Mouse (Mus musculus): Measurements from ENCODE around the gene Asic2. TPM values are rescaled to one million over a fixed set of nuclear protein-coding genes. Genes with fewer than 3 reads are reported as not detected.

The Asic2 gene
- polyA plus RNA-seq, 1 experiment from 2014 or later: 12.4 TPM

GRCm38 (mm10) chr11:80902664-80903063 is 1065.6 kb downstream of the Asic2 start:
- no peaks in the 10 kb centered on the region for H3K27me3 ChIP-seq (ENCODE audit: control insufficient read depth, insufficient read depth, low read length)
- no peaks in the 10 kb centered on the region for H3K4me1 ChIP-seq (replicated peaks; ENCODE audit: control insufficient read depth, insufficient read depth, low read length)
- no peak overlapping the region for H3K9ac ChIP-seq
- H3K9me3 ChIP-seq (ENCODE audit: control insufficient read depth, low read length): no peaks in the 10 kb centered on the region
- ATAC-seq (ENCODE audit: low FRiP score): no peak
- WGBS: 57% methylated on average over 7 of the region's 7 CpGs
- no peak overlapping the region for H3K27ac ChIP-seq
- H3K4me3 ChIP-seq (replicated peaks; ENCODE audit: low read length): no peak overlapping the region
- DNase-seq (ENCODE audit: low spot score): no peak
- no peak overlapping the region for H3K4me2 ChIP-seq (replicated peaks)
- H3K36me3 ChIP-seq (replicated peaks; ENCODE audit: control insufficient read depth, insufficient read depth): no peaks in the 10 kb centered on the region

- ATAC-seq (ENCODE audit: low FRiP score) (no peak), DNase-seq (ENCODE audit: low spot score) (no peak)
- Histone ChIP-seq H3K9ac (no peak overlapping the region), H3K4me3 (replicated peaks; ENCODE audit: low read length) (no peak overlapping the region), H3K27ac (no peak overlapping the region), H3K36me3 (replicated peaks; ENCODE audit: control insufficient read depth, insufficient read depth) (no peaks in the 10 kb centered on the region), H3K4me2 (replicated peaks) (no peak overlapping the region), H3K4me1 (replicated peaks; ENCODE audit: control insufficient read depth, insufficient read depth, low read length) (no peaks in the 10 kb centered on the region), H3K27me3 (ENCODE audit: control insufficient read depth, insufficient read depth, low read length) (no peaks in the 10 kb centered on the region), H3K9me3 (ENCODE audit: control insufficient read depth, low read length) (no peaks in the 10 kb centered on the region)
- WGBS: 95% methylated on average over 4 of the region's 4 CpGs
These were observed 1067.7 kb downstream of the Asic2 start for GRCm38 (mm10) chr11:80900555-80900954.

DNA sequence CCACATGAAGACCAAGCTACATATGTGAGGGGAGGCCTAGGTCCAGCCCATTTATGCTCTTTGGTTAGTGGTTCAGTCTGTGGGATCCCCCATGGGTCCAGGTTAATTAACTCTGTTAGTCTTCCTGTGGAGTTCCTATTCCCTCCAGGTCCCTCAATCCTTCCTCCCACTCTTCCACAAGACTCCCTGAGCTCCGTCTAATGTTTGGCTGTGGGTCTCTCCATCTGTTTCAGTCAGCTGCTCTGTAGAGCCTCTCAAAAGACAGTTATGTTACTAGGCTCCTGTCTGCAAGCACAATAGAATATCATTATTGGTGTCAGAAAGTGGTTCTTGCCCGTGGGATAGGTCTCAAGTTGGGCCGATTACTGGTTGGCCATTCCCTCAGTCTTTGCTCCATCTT is 1072.4 kb downstream of the Asic2 start:
- no peak for ATAC-seq (ENCODE audit: low FRiP score)
- Histone ChIP-seq H3K4me2 (replicated peaks) (no peak overlapping the region), H3K27ac (no peak overlapping the region), H3K4me3 (replicated peaks; ENCODE audit: low read length) (no peak overlapping the region), H3K4me1 (replicated peaks; ENCODE audit: control insufficient read depth, insufficient read depth, low read length) (no peaks in the 10 kb centered on the region), H3K9me3 (ENCODE audit: control insufficient read depth, low read length) (no peaks in the 10 kb centered on the region), H3K36me3 (replicated peaks; ENCODE audit: control insufficient read depth, insufficient read depth) (no peaks in the 10 kb centered on the region), H3K9ac (no peak overlapping the region), H3K27me3 (ENCODE audit: control insufficient read depth, insufficient read depth, low read length) (no peaks in the 10 kb centered on the region)
- WGBS: 96% methylated on average over 3 of the region's 3 CpGs
- no peak for DNase-seq (ENCODE audit: low spot score)

GRCm38 (mm10) chr11:80889336-80890063 is 1078.8 kb downstream of the Asic2 start:
- Histone ChIP-seq H3K4me1 (replicated peaks; ENCODE audit: control insufficient read depth, insufficient read depth, low read length) (no peaks in the 10 kb centered on the region), H3K4me3 (replicated peaks; ENCODE audit: low read length) (no peak overlapping the region), H3K9ac (no peak overlapping the region), H3K4me2 (replicated peaks) (no peak overlapping the region), H3K9me3 (ENCODE audit: control insufficient read depth, low read length) (no peaks in the 10 kb centered on the region), H3K27me3 (ENCODE audit: control insufficient read depth, insufficient read depth, low read length) (no peaks in the 10 kb centered on the region), H3K27ac (no peak overlapping the region), H3K36me3 (replicated peaks; ENCODE audit: control insufficient read depth, insufficient read depth) (no peaks in the 10 kb centered on the region)
- DNase-seq (ENCODE audit: low spot score) (no peak), ATAC-seq (ENCODE audit: low FRiP score) (no peak)
- WGBS: 12% methylated on average over 7 of the region's 7 CpGs

GRCm38 (mm10) chr11:80887021-80887420 is 1081.2 kb downstream of the Asic2 start:
- H3K9ac ChIP-seq: no peak overlapping the region
- H3K9me3 ChIP-seq (ENCODE audit: control insufficient read depth, low read length): no peaks in the 10 kb centered on the region
- WGBS: 61% methylated on average over 3 of the region's 3 CpGs
- no peak for ATAC-seq (ENCODE audit: low FRiP score)
- H3K4me3 ChIP-seq (replicated peaks; ENCODE audit: low read length): no peak overlapping the region
- H3K27ac ChIP-seq: no peak overlapping the region
- H3K4me2 ChIP-seq (replicated peaks): no peak overlapping the region
- DNase-seq (ENCODE audit: low spot score): no peak
- no peaks in the 10 kb centered on the region for H3K4me1 ChIP-seq (replicated peaks; ENCODE audit: control insufficient read depth, insufficient read depth, low read length)
- no peaks in the 10 kb centered on the region for H3K36me3 ChIP-seq (replicated peaks; ENCODE audit: control insufficient read depth, insufficient read depth)
- no peaks in the 10 kb centered on the region for H3K27me3 ChIP-seq (ENCODE audit: control insufficient read depth, insufficient read depth, low read length)

- 85% methylated on average over 7 of the region's 7 CpGs for WGBS
- Histone ChIP-seq H3K4me3 (replicated peaks; ENCODE audit: low read length) (no peak overlapping the region), H3K27me3 (ENCODE audit: control insufficient read depth, insufficient read depth, low read length) (no peaks in the 10 kb centered on the region), H3K9ac (no peak overlapping the region), H3K4me1 (replicated peaks; ENCODE audit: control insufficient read depth, insufficient read depth, low read length) (no peaks in the 10 kb centered on the region), H3K36me3 (replicated peaks; ENCODE audit: control insufficient read depth, insufficient read depth) (no peaks in the 10 kb centered on the region), H3K4me2 (replicated peaks) (no peak overlapping the region), H3K9me3 (ENCODE audit: control insufficient read depth, low read length) (no peaks in the 10 kb centered on the region), H3K27ac (no peak overlapping the region)
- ATAC-seq (ENCODE audit: low FRiP score) (no peak), DNase-seq (ENCODE audit: low spot score) (no peak)
These were observed 1081.9 kb downstream of the Asic2 start for GRCm38 (mm10) chr11:80886365-80886764.

GRCm38 (mm10) chr11:80884521-80885231 is 1083.6 kb downstream of the Asic2 start:
- H3K4me2 ChIP-seq (replicated peaks): no peak overlapping the region
- no peaks in the 10 kb centered on the region for H3K27me3 ChIP-seq (ENCODE audit: control insufficient read depth, insufficient read depth, low read length)
- H3K27ac ChIP-seq: no peak overlapping the region
- no peaks in the 10 kb centered on the region for H3K9me3 ChIP-seq (ENCODE audit: control insufficient read depth, low read length)
- 0 out of 2 replicates have a peak, but pooled peaks cover 4% of the 10 kb centered on the region for H3K36me3 ChIP-seq (replicated peaks; ENCODE audit: control insufficient read depth, insufficient read depth)
- H3K9ac ChIP-seq: no peak overlapping the region
- DNase-seq (ENCODE audit: low spot score) (no peak), ATAC-seq (ENCODE audit: low FRiP score) (no peak)
- H3K4me3 ChIP-seq (replicated peaks; ENCODE audit: low read length): no peak overlapping the region
- 85% methylated on average over 6 of the region's 6 CpGs for WGBS
- no peaks in the 10 kb centered on the region for H3K4me1 ChIP-seq (replicated peaks; ENCODE audit: control insufficient read depth, insufficient read depth, low read length)

DNA sequence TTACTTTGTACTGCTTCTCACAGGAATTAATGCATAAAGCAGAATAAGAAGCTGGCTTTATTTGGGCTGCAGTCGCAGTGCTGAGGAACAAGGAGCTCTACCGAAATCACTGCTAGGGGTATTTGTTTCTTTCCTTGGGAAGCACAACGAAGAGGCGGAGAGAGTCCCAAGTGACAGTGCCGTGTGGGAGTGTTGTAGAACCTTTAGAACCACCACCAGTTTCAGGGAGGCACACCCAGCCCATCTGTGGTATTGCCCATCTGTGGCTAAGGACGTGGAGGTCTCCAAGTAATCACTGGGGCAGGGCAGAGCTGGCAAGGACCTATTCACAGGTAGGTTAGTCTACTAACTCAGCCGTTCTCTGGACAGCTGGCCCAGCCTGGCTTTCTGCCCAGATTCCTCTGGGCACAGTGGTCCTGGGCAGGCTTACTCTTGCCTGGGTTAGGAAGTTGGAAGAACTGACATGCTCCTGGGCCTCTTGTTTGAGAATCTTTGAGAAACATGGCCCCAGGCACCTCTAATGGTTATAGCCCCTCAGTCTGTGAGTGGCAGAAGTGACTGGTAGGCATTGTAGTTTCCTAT is 1085.9 kb downstream of the Asic2 start:
- no peak overlapping the region for H3K4me3 ChIP-seq (replicated peaks; ENCODE audit: low read length)
- no peaks in the 10 kb centered on the region for H3K27me3 ChIP-seq (ENCODE audit: control insufficient read depth, insufficient read depth, low read length)
- no peaks in the 10 kb centered on the region for H3K4me1 ChIP-seq (replicated peaks; ENCODE audit: control insufficient read depth, insufficient read depth, low read length)
- H3K9ac ChIP-seq: no peak overlapping the region
- H3K36me3 ChIP-seq (replicated peaks; ENCODE audit: control insufficient read depth, insufficient read depth): 0 out of 2 replicates have a peak, but pooled peaks cover 4% of the 10 kb centered on the region
- no peak overlapping the region for H3K27ac ChIP-seq
- whole genome bisulfite sequencing: 82% methylated on average over 7 of the region's 7 CpGs
- H3K9me3 ChIP-seq (ENCODE audit: control insufficient read depth, low read length): no peaks in the 10 kb centered on the region
- ATAC-seq (ENCODE audit: low FRiP score) (no peak), DNase-seq (ENCODE audit: low spot score) (no peak)
- no peak overlapping the region for H3K4me2 ChIP-seq (replicated peaks)

DNA sequence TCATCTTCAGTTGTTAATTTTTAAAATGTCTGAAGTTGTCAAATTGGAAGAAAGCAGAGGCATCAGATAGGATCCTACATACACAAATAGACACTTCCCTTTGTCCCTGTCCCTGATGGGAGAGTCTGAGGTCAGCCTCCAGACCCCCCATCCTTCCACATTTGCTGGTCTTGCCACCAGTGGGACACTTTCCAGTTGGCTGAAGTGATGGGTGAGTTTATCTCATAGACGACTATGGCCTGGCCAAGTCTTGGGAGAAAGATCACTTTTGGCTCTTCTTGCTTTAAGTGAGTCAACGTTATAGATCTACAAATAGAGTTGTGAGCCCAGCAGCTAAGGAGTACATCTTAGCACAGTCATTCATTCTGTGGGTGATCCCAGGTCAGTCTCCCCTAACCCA is 1090.2 kb downstream of the Asic2 start:
- 96% methylated on average over 2 of the region's 2 CpGs for WGBS
- Histone ChIP-seq H3K27ac (no peak overlapping the region), H3K27me3 (ENCODE audit: control insufficient read depth, insufficient read depth, low read length) (no peaks in the 10 kb centered on the region), H3K9ac (no peak overlapping the region), H3K4me1 (replicated peaks; ENCODE audit: control insufficient read depth, insufficient read depth, low read length) (no peaks in the 10 kb centered on the region), H3K4me2 (replicated peaks) (no peak overlapping the region), H3K36me3 (replicated peaks; ENCODE audit: control insufficient read depth, insufficient read depth) (0 out of 2 replicates have a peak, but pooled peaks cover 4% of the 10 kb centered on the region), H3K4me3 (replicated peaks; ENCODE audit: low read length) (no peak overlapping the region), H3K9me3 (ENCODE audit: control insufficient read depth, low read length) (no peaks in the 10 kb centered on the region)
- DNase-seq (ENCODE audit: low spot score) (no peak), ATAC-seq (ENCODE audit: low FRiP score) (no peak)
